Mouse (Mus musculus) adrenal gland, adult 10 weeks (tissue): Measurements from ENCODE around the gene Tnfaip2. TPM values are rescaled to one million over a fixed set of nuclear protein-coding genes. Genes with fewer than 3 reads are reported as not detected.

Source experiments
- polyA plus RNA-seq: library from polyadenylated mRNA; stranded (reverse); fragments of 350-450 nt; fragmentation: Illumina TruSeq; extraction: RNeasy Lipid Tissue Mini Kit (QIAGEN cat#74804); gene quantifications from one replicate; pipeline ENCODE4 v1.2.3, GENCODE M21; 2014; ENCODE audit warnings: low read depth, low replicate concordance

Gene Tnfaip2
- polyA plus RNA-seq: 2.9 TPM

GRCm38 (mm10) chr12:111442309-111443010 lies at the start of gene Tnfaip2:
Gene Tnfaip2, plus strand, starts transcription at chr12:111442469.

GRCm38 (mm10) chr12:111406622-111407021 lies 35.6 kb upstream of the Tnfaip2 start, which contains the start of gene Lbhd2:
Gene Lbhd2, plus strand, starts transcription at chr12:111406809.

GRCm38 (mm10) chr12:111416921-111417779 lies 25.1 kb upstream of the Tnfaip2 start, which contains the start of gene Exoc3l4:
Gene Exoc3l4, plus strand, starts transcription at chr12:111417017.

GRCm38 (mm10) chr12:111485652-111486306 lies 43.5 kb downstream of the Tnfaip2 start, which contains the start of gene Gm266:
Gene Gm266, minus strand, starts transcription at chr12:111485823.

Other genes starting within 250 kb of the Tnfaip2 start
- not detected for gene Amn, start 171.4 kb upstream of the Tnfaip2 start, polyA plus RNA-seq
- 9.1 TPM for gene Cdc42bpb, start 64.8 kb upstream of the Tnfaip2 start, polyA plus RNA-seq
- gene Lbhd2, start 35.7 kb upstream of the Tnfaip2 start, polyA plus RNA-seq: not detected
- not detected for gene Exoc3l4, start 25.5 kb upstream of the Tnfaip2 start, polyA plus RNA-seq
- gene Gm266, start 43.4 kb downstream of the Tnfaip2 start, polyA plus RNA-seq: not detected
- gene Eif5, start 95.5 kb downstream of the Tnfaip2 start, polyA plus RNA-seq: 976 TPM
- 266 TPM for gene Mark3, start 132.1 kb downstream of the Tnfaip2 start, polyA plus RNA-seq
- 0.58 TPM for gene Ckb, start 229.9 kb downstream of the Tnfaip2 start, polyA plus RNA-seq
- gene Trmt61a, start 235.6 kb downstream of the Tnfaip2 start, polyA plus RNA-seq: not detected